9 mouse cellular contexts compared by ENCODE assay signal in genomic region chr6:128318317-128318716, GRCm38 (mm10). TPM values are rescaled to one million over a fixed set of nuclear protein-coding genes. Genes with fewer than 3 reads are reported as not detected.
DNase-seq lines count a peak whose midpoint lies in the region; ATAC-seq lines count a peak whose summit lies in the region.
"Had no signal": no experiment of that assay in that cellular context is flagged by ENCODE, and none has a peak within 500 bp of the region (broad histone marks: within the 10 kb centered on the region; RNA-seq: fewer than 3 reads in every experiment).

No protein-coding gene starts in this region.

- H3K9ac ChIP-seq in liver, embryonic 12.5 days, result no peak overlapping the region
- no peak overlapping the region for H3K9ac ChIP-seq in forebrain, embryonic 12.5 days
- H3K9ac ChIP-seq in hindbrain, embryonic 16.5 days (ENCODE audit: low read depth, low read length), result no peak overlapping the region

- peak; percentile 47 for DNase-seq in liver
- peak; percentile 60 for DNase-seq in c-Kit-negative CD71-positive TER-119-positive erythroid progenitor cells, embryonic 14.5 days (ENCODE audit: low read depth, low spot score)
- DNase-seq in layer of hippocampus, postnatal 10 days (ENCODE audit: low spot score in 2 of 2), result peak; percentile 57 to 65
- peak; percentile 20 to 58 for DNase-seq in right cerebral cortex, postnatal 36 days (ENCODE audit: low spot score in 2 of 2)

- peaks cover 17% of the 10 kb centered on the region for H3K36me3 ChIP-seq in liver, embryonic 12.5 days
- peaks cover 23% of the 10 kb centered on the region for H3K36me3 ChIP-seq in forebrain, embryonic 12.5 days (replicated peaks)
- peaks cover 15% of the 10 kb centered on the region for H3K36me3 ChIP-seq in hindbrain, embryonic 16.5 days (ENCODE audit: control insufficient read depth, insufficient read depth, low read length)

- no peak for ATAC-seq in liver, embryonic 12.5 days
- ATAC-seq in forebrain, embryonic 12.5 days (ENCODE audit: low FRiP score), result peak; percentile 57; the same call in 1 of the 2 replicates
- peak; percentile 67; the same call in 1 of the 2 replicates for ATAC-seq in hindbrain, embryonic 16.5 days
- ATAC-seq in megakaryocyte progenitor cell, adult 5-6 weeks (replicated peaks; ENCODE audit: poor library complexity), result peak; percentile 92

- H3K4me2 ChIP-seq in liver, embryonic 12.5 days, result no peak overlapping the region
- no peak overlapping the region for H3K4me2 ChIP-seq in forebrain, embryonic 12.5 days
- H3K4me2 ChIP-seq in hindbrain, embryonic 16.5 days (ENCODE audit: low read length), result no peak overlapping the region

- no peaks in the 10 kb centered on the region for H3K27me3 ChIP-seq in liver, embryonic 12.5 days (replicated peaks)
- no peaks in the 10 kb centered on the region for H3K27me3 ChIP-seq in forebrain, embryonic 12.5 days
- H3K27me3 ChIP-seq in hindbrain, embryonic 16.5 days (replicated peaks; ENCODE audit: control insufficient read depth, insufficient read depth, low read length), result no peaks in the 10 kb centered on the region

- no peaks in the 10 kb centered on the region for H3K9me3 ChIP-seq in liver, embryonic 12.5 days (replicated peaks)
- H3K9me3 ChIP-seq in forebrain, embryonic 12.5 days, result no peaks in the 10 kb centered on the region
- H3K9me3 ChIP-seq in hindbrain, embryonic 16.5 days (ENCODE audit: control insufficient read depth, low read length), result no peaks in the 10 kb centered on the region

- no peak overlapping the region for H3K27ac ChIP-seq in liver, embryonic 12.5 days
- H3K27ac ChIP-seq in forebrain, embryonic 12.5 days, result no peak overlapping the region
- H3K27ac ChIP-seq in hindbrain, embryonic 16.5 days (ENCODE audit: low read depth, low read length), result no peak overlapping the region
- H3K27ac ChIP-seq: macrophage had no signal

- no peaks in the 10 kb centered on the region for H3K4me1 ChIP-seq in liver, embryonic 12.5 days
- no peaks in the 10 kb centered on the region for H3K4me1 ChIP-seq in forebrain, embryonic 12.5 days
- H3K4me1 ChIP-seq in hindbrain, embryonic 16.5 days (ENCODE audit: control insufficient read depth, insufficient read depth, low read depth, low read length), result no peaks in the 10 kb centered on the region

- no peak overlapping the region for H3K4me3 ChIP-seq in liver, embryonic 12.5 days
- H3K4me3 ChIP-seq in forebrain, embryonic 12.5 days (replicated peaks), result no peak overlapping the region
- H3K4me3 ChIP-seq in hindbrain, embryonic 16.5 days (ENCODE audit: low read length), result no peak overlapping the region

- WGBS in liver, embryonic 12.5 days (ENCODE audit: insufficient replicate concordance), result 8% methylated on average over 4 of the region's 4 CpGs
- 14% methylated on average over 4 of the region's 4 CpGs for WGBS in forebrain, embryonic 12.5 days
- 7% methylated on average over 4 of the region's 4 CpGs for WGBS in hindbrain, embryonic 16.5 days

RNA-seq across cellular contexts. Expression of gene Tead4, which starts 17.7 kb away (rescaled TPM):
- 1.1 and 1.7 TPM in 2 replicates for polyA plus RNA-seq in liver, embryonic 12.5 days (2016; fragmentation: Nextera tagmentation; extraction: Ambion mirVana)
- 0.85 and 0.88 TPM in 2 replicates for polyA plus RNA-seq in forebrain, embryonic 12.5 days (2016; fragmentation: Nextera tagmentation; extraction: Ambion mirVana)
- polyA plus RNA-seq in hindbrain, embryonic 16.5 days (2015; fragmentation: Nextera tagmentation; extraction: Ambion mirVana), result 0.81 and 1.5 TPM in 2 replicates
- under 1 TPM; 0.82 to 0.91 TPM for total RNA-seq in layer of hippocampus, postnatal 10 days (2021)
- not detected in 2 replicates for total RNA-seq in megakaryocyte progenitor cell, adult 5-6 weeks (2015)
- total RNA-seq in megakaryocyte progenitor cell, adult 5-6 weeks (2017), result not detected in 2 replicates
- polyA plus RNA-seq: macrophage had no signal

RNA-seq across cellular contexts. Expression of gene Tulp3, which starts 37.3 kb away (rescaled TPM):
- polyA plus RNA-seq in liver, embryonic 12.5 days (2016; fragmentation: Nextera tagmentation; extraction: Ambion mirVana), result 4.7 and 4.8 TPM in 2 replicates
- polyA plus RNA-seq in forebrain, embryonic 12.5 days (2016; fragmentation: Nextera tagmentation; extraction: Ambion mirVana), result 15.4 and 19.7 TPM in 2 replicates
- polyA plus RNA-seq in hindbrain, embryonic 16.5 days (2015; fragmentation: Nextera tagmentation; extraction: Ambion mirVana), result 17.7 and 19.9 TPM in 2 replicates
- 10 to 100 TPM; 23.2 to 24.2 TPM for total RNA-seq in layer of hippocampus, postnatal 10 days (2021)
- 0.12 and 1.3 TPM in 2 replicates for total RNA-seq in megakaryocyte progenitor cell, adult 5-6 weeks (2015)
- 0.20 and 0.29 TPM in 2 replicates for total RNA-seq in megakaryocyte progenitor cell, adult 5-6 weeks (2017)

RNA-seq across cellular contexts. Expression of gene Rhno1, which starts 44.4 kb away (rescaled TPM):
- 78.6 and 81.0 TPM in 2 replicates for polyA plus RNA-seq in liver, embryonic 12.5 days (2016; fragmentation: Nextera tagmentation; extraction: Ambion mirVana)
- 178 and 183 TPM in 2 replicates for polyA plus RNA-seq in forebrain, embryonic 12.5 days (2016; fragmentation: Nextera tagmentation; extraction: Ambion mirVana)
- polyA plus RNA-seq in hindbrain, embryonic 16.5 days (2015; fragmentation: Nextera tagmentation; extraction: Ambion mirVana), result 67.4 and 82.0 TPM in 2 replicates
- 10 to 100 TPM; 21.8 to 22.6 TPM for total RNA-seq in layer of hippocampus, postnatal 10 days (2021)
- total RNA-seq in megakaryocyte progenitor cell, adult 5-6 weeks (2015), result 53.5 and 71.5 TPM in 2 replicates
- 47.8 and 54.8 TPM in 2 replicates for total RNA-seq in megakaryocyte progenitor cell, adult 5-6 weeks (2017)

RNA-seq across cellular contexts. Expression of gene Foxm1, which starts 44.5 kb away (rescaled TPM):
- polyA plus RNA-seq in liver, embryonic 12.5 days (2016; fragmentation: Nextera tagmentation; extraction: Ambion mirVana), result 24.5 and 26.6 TPM in 2 replicates
- polyA plus RNA-seq in forebrain, embryonic 12.5 days (2016; fragmentation: Nextera tagmentation; extraction: Ambion mirVana), result 74.6 and 86.2 TPM in 2 replicates
- 7.2 and 9.5 TPM in 2 replicates for polyA plus RNA-seq in hindbrain, embryonic 16.5 days (2015; fragmentation: Nextera tagmentation; extraction: Ambion mirVana)
- 1 to 10 TPM; 5.8 to 7.9 TPM for total RNA-seq in layer of hippocampus, postnatal 10 days (2021)
- 40.3 and 41.8 TPM in 2 replicates for total RNA-seq in megakaryocyte progenitor cell, adult 5-6 weeks (2015)
- total RNA-seq in megakaryocyte progenitor cell, adult 5-6 weeks (2017), result 12.3 and 15.5 TPM in 2 replicates

RNA-seq across cellular contexts. Expression of gene Tex52, which starts 56.9 kb away (rescaled TPM):
- polyA plus RNA-seq in liver, embryonic 12.5 days (2016; fragmentation: Nextera tagmentation; extraction: Ambion mirVana), result not detected in 2 replicates
- polyA plus RNA-seq in forebrain, embryonic 12.5 days (2016; fragmentation: Nextera tagmentation; extraction: Ambion mirVana), result 0.88 and 1.0 TPM in 2 replicates
- 0.61 and 0.82 TPM in 2 replicates for polyA plus RNA-seq in hindbrain, embryonic 16.5 days (2015; fragmentation: Nextera tagmentation; extraction: Ambion mirVana)
- not detected for total RNA-seq in layer of hippocampus, postnatal 10 days (2021)
- not detected in 2 replicates for total RNA-seq in megakaryocyte progenitor cell, adult 5-6 weeks (2015)
- total RNA-seq in megakaryocyte progenitor cell, adult 5-6 weeks (2017), result 0.30 TPM in 1 of 2 replicates, not detected in the other
- polyA plus RNA-seq: macrophage had no signal
